Mouse (Mus musculus): ENCODE measurements around the gene Olfr786. TPM values are rescaled to one million over a fixed set of nuclear protein-coding genes. Genes with fewer than 3 reads are reported as not detected.

Olfr786 gene
- not detected for polyA plus RNA-seq (2017; shearing (Covaris generic))

DNA sequence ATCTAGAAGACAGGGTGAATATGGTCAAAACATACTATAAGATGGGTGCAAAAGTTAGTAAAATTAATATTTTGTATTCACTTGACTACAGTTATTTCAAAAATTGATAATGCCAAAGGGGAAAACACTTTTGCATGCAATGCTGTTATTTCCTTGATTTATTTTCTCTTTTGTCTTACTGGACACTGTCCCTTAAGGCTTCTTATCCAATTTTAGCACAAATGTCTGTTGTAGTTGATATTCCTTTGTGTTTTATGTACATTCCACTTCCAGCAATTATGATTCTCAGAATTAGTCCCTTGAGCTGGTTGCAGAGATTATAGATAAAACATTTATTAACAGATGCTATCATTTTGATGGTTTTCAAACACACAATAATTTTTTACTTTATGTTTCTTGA is at the start of gene Olfr786:
Gene Olfr786 (plus strand): TSS at position 301 of the 400 bp plus-strand sequence.
- no peak for ATAC-seq

DNA sequence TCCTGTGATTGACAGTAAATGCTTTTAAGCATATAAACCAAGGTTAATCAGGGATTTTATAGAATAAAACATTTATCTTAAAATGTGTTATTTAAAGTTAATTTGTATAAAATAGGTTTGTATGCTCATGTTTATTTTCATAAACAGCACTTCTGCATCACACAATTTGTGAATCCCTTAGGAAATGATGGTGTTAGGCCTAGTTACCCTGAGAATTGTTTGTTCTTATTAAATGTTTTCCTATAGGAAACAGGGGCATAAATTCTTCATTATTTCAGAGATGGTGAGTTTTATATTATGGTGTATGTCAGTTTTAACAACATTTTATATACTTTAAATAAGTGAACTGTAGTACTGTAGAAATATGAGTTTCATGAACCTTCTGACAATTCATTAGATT is 43.3 kb upstream of the Olfr786 start, which contains the start of gene Olfr784:
Gene Olfr784 (plus strand): TSS at position 301 of the 400 bp plus-strand sequence.
- no peak for ATAC-seq

DNA sequence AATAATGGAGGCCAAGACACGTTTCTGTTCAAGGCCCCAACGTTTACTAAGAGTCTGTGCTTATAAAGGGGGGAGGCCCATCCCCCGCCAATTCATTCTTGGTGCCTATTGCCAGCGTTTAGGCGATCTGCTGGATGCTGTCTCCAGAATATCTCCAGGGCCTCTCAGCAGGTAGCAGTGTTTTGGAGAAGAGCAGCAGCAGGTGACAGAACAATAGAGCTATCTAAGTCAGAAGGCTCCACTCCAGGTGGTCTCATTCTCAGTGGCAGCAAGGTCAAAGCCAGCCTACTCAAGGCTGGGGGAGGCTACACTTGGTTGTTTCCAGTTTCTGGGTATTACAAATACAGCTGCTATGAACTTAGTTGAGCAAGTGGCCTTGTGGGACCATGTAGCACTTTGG is 26.2 kb upstream of the Olfr786 start:
- ATAC-seq, result no peak

DNA sequence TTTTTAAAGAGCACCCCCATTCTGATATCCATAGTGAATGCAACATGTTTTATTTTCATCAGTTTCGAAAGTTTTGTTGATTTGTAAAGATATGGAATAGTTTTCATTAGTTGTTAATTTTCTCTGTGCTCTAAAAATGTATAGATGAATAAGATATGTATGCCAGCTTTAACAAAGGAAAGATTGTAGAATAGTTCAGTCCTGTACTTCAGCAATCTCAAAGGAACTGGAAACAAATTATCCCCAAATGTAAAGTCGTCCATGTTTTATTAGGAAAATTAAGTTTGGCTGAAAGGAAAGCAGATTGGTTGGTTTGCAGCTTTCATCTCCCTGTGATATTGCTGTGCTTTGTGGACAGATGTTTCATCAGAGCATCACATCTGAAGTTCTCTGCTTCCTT is 22.0 kb upstream of the Olfr786 start, which contains the start of gene Olfr785:
Gene Olfr785 (plus strand): TSS at position 301 of the 400 bp plus-strand sequence.
- no peak for ATAC-seq

DNA sequence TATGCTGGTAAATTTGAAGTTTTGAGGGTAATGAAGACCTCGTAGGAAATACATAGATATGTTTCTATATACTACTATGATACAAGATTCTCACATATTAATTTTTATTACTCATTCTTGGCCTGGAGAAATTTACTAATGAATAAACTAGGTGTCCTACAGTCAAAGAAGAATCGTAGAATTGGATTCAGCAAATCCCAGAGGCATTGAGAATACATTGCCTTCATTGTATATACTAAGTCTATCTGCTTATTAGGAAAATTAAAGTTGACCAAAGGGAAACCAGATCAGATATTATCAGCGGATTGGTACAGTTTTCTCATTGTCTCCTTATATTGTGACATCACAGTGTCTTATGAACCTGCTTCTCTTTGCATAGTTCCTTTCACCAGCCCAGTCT is 34.5 kb downstream of the Olfr786 start, which contains the start of gene Olfr787:
Gene Olfr787 (plus strand): TSS at position 301 of the 400 bp plus-strand sequence.
- ATAC-seq, result no peak

DNA sequence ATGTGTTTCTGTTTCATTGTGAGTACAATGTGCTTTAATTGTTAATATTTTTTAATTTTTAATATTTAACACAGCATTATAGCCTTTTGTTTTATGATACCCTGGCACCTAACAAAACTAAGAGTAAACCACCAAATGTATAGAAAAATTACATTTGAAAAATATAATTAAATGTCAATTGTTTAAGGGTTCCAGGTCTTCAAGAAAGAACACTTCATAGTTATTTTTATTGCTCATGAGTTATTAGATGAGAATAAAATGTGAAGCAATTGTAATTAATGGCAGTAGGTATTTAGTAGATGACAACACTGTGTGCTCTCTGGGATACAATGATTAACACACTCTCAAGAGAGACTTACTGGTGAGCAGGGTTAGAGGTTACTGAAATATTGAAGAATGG is 43.6 kb downstream of the Olfr786 start, which contains the start of gene Olfr788:
Gene Olfr788 (plus strand): TSS at position 301 of the 400 bp plus-strand sequence.
- no peak for ATAC-seq

DNA sequence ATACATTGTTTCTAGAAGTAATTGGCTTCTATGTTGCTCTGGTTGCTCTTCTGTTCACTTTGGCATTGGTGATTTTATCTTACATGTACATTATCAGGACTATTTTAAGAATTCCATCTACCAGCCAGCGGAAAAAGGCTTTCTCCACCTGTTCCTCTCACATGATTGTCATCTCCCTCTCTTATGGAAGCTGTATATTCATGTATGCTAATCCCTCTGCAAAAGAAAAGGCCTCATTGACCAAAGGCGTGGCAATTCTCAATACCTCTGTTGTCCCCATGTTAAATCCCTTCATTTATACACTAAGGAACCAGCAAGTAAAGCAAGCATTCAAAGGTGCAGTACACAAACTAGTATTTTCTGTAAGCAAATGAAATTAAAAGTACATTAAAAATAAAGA is 46.1 kb downstream of the Olfr786 start:
- no peak for ATAC-seq

DNA sequence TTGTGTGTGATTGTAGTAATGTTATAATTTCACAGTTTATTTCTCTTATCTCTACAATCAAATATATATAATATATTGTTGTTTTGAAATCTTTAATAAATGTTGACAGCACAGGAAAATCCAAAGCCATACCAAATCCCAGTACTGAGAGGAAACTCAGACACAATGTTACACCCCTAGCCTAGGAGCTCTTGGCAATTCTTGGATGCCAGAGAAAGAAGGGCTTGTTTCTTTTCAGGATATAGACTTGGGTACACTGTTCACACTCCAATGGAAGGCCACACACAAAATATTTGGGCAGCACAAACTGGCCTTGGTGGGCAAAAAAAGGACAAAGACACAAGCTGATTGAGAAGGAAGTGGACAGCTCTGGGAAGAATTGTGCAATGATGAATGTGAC is 46.6 kb downstream of the Olfr786 start:
- ATAC-seq, result no peak

DNA sequence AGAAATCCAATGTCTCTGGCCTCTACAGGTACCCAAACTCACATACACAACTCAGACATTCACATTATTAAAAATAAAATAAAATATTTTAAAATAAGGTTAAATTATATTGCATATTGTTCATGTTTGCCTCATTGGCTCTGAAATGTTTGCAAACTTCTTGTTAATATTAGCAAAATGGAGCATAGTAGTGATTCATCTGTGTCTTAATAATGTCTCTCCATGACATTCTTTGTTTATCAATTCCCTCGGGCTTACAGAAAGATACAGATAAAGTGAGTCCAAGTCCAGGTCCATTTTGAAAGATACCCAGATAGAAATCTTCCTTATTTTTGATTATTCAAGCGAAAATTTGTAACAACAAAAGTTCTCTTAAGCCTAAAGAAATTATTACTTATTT is 57.3 kb downstream of the Olfr786 start, which contains the start of gene Olfr789:
Gene Olfr789 (plus strand): TSS at position 301 of the 400 bp plus-strand sequence.
- ATAC-seq, result no peak

Other genes with a start within 250 kb of the Olfr786 start
- gene Olfr772, start 249.4 kb upstream of the Olfr786 start, polyA plus RNA-seq (2017; shearing (Covaris generic)), result not detected
- not detected for gene Olfr773, start 239.9 kb upstream of the Olfr786 start, polyA plus RNA-seq (2017; shearing (Covaris generic))
- not detected for gene Olfr774, start 191.1 kb upstream of the Olfr786 start, polyA plus RNA-seq (2017; shearing (Covaris generic))
- not detected for gene Olfr775, start 178.9 kb upstream of the Olfr786 start, polyA plus RNA-seq (2017; shearing (Covaris generic))
- not detected for gene Olfr776, start 168.2 kb upstream of the Olfr786 start, polyA plus RNA-seq (2017; shearing (Covaris generic))
- not detected for gene Olfr777, start 155.8 kb upstream of the Olfr786 start, polyA plus RNA-seq (2017; shearing (Covaris generic))
- not detected for gene Olfr780, start 109.2 kb upstream of the Olfr786 start, polyA plus RNA-seq (2017; shearing (Covaris generic))
- not detected for gene Olfr781, start 98.5 kb upstream of the Olfr786 start, polyA plus RNA-seq (2017; shearing (Covaris generic))
- not detected for gene Olfr782, start 78.5 kb upstream of the Olfr786 start, polyA plus RNA-seq (2017; shearing (Covaris generic))
- gene Olfr784, start 43.2 kb upstream of the Olfr786 start, polyA plus RNA-seq (2017; shearing (Covaris generic)), result under 1 TPM in 1 of 2 experiments, not detected in 1; 0.09 TPM
- gene Olfr785, start 21.9 kb upstream of the Olfr786 start, polyA plus RNA-seq (2017; shearing (Covaris generic)), result under 1 TPM in 1 of 2 experiments, not detected in 1; 0.19 TPM
- under 1 TPM in 1 of 2 experiments, not detected in 1; 0.24 TPM for gene Olfr787, start 34.6 kb downstream of the Olfr786 start, polyA plus RNA-seq (2017; shearing (Covaris generic))
- not detected for gene Olfr788, start 43.7 kb downstream of the Olfr786 start, polyA plus RNA-seq (2017; shearing (Covaris generic))
- gene Olfr789, start 57.4 kb downstream of the Olfr786 start, polyA plus RNA-seq (2017; shearing (Covaris generic)), result not detected
- not detected for gene Olfr790, start 71.2 kb downstream of the Olfr786 start, polyA plus RNA-seq (2017; shearing (Covaris generic))
- gene Olfr791, start 94.5 kb downstream of the Olfr786 start, polyA plus RNA-seq (2017; shearing (Covaris generic)), result not detected
- not detected for gene Olfr792, start 111.9 kb downstream of the Olfr786 start, polyA plus RNA-seq (2017; shearing (Covaris generic))
- not detected for gene Olfr794, start 140.3 kb downstream of the Olfr786 start, polyA plus RNA-seq (2017; shearing (Covaris generic))
- not detected for gene Olfr796, start 185.3 kb downstream of the Olfr786 start, polyA plus RNA-seq (2017; shearing (Covaris generic))
- not detected for gene Olfr798, start 200.6 kb downstream of the Olfr786 start, polyA plus RNA-seq (2017; shearing (Covaris generic))
- gene Olfr799, start 210.2 kb downstream of the Olfr786 start, polyA plus RNA-seq (2017; shearing (Covaris generic)), result not detected
- gene Olfr800, start 230.4 kb downstream of the Olfr786 start, polyA plus RNA-seq (2017; shearing (Covaris generic)), result not detected
- gene Olfr801, start 246.6 kb downstream of the Olfr786 start, polyA plus RNA-seq (2017; shearing (Covaris generic)), result not detected

All from CD4-positive, CD25-positive, alpha-beta regulatory T cell, adult 4 months (primary cell).